Comparison of ENCODE assay signal across 9 mouse cellular contexts in genomic region chr6:88189312-88190042, GRCm38 (mm10). TPM values are rescaled to one million over a fixed set of nuclear protein-coding genes. Genes with fewer than 3 reads are reported as not detected.
DNase-seq lines count a peak whose midpoint lies in the region; ATAC-seq lines count a peak whose summit lies in the region.
"Had no signal": no experiment of that assay in that cellular context is flagged by ENCODE, and none has a peak within 500 bp of the region (broad histone marks: within the 10 kb centered on the region; RNA-seq: fewer than 3 reads in every experiment).

No protein-coding gene starts in this region.

- peak overlapping the region; percentile 47 for H3K4me3 ChIP-seq in hindbrain, embryonic 13.5 days
- H3K4me3 ChIP-seq in lung, embryonic 16.5 days (ENCODE audit: low read length) = peak overlapping the region; percentile 64

- H3K9me3 ChIP-seq in hindbrain, embryonic 13.5 days = no peaks in the 10 kb centered on the region
- H3K9me3 ChIP-seq in lung, embryonic 16.5 days (ENCODE audit: control insufficient read depth, low read length) = no peaks in the 10 kb centered on the region

- peak overlapping the region; percentile 77 for H3K4me2 ChIP-seq in hindbrain, embryonic 13.5 days
- peak overlapping the region; percentile 83 for H3K4me2 ChIP-seq in lung, embryonic 16.5 days (ENCODE audit: low read depth, low read length)

- 1% methylated on average over 56 of the region's 56 CpGs for WGBS in hindbrain, embryonic 13.5 days
- whole genome bisulfite sequencing in lung, embryonic 16.5 days = 1% methylated on average over 56 of the region's 56 CpGs

- peak overlapping the region; percentile 76 for H3K27ac ChIP-seq in hindbrain, embryonic 13.5 days
- H3K27ac ChIP-seq in lung, embryonic 16.5 days (ENCODE audit: low read length) = no peak overlapping the region

- no peaks in the 10 kb centered on the region for H3K36me3 ChIP-seq in hindbrain, embryonic 13.5 days
- H3K36me3 ChIP-seq in lung, embryonic 16.5 days (ENCODE audit: control insufficient read depth, insufficient read depth, low read length) = no peaks in the 10 kb centered on the region

- peak overlapping the region; percentile 62 for H3K9ac ChIP-seq in hindbrain, embryonic 13.5 days
- peak overlapping the region; percentile 45; the same call in 1 of the 2 replicates for H3K9ac ChIP-seq in lung, embryonic 16.5 days (ENCODE audit: low read length)

- H3K27me3 ChIP-seq in hindbrain, embryonic 13.5 days = peaks cover 90% of the 10 kb centered on the region
- peaks cover 64% of the 10 kb centered on the region for H3K27me3 ChIP-seq in lung, embryonic 16.5 days (ENCODE audit: control insufficient read depth, insufficient read depth, low read depth, low read length)

- ATAC-seq in frontal cortex, adult (ENCODE audit: low TSS enrichment) = peak; percentile 56
- peak; percentile 71 for ATAC-seq in hindbrain, embryonic 13.5 days (ENCODE audit: low FRiP score)
- ATAC-seq in lung, embryonic 16.5 days (ENCODE audit: low read depth) = peak; percentile 74

- peaks cover 33% of the 10 kb centered on the region for H3K4me1 ChIP-seq in hindbrain, embryonic 13.5 days (replicated peaks)
- H3K4me1 ChIP-seq in lung, embryonic 16.5 days (replicated peaks; ENCODE audit: control insufficient read depth, insufficient read depth, low read length) = peaks cover 16% of the 10 kb centered on the region

- peak; percentile 75 for DNase-seq in Muller cell, postnatal 12 days (ENCODE audit: inconsistent ontology term)
- DNase-seq in cerebellum, adult 9-11 months = peak; percentile 73
- DNase-seq in layer of hippocampus, postnatal 14 days (ENCODE audit: low spot score in 2 of 2) = peak; percentile 63 to 82
- DNase-seq in ovary, postnatal 14 days (ENCODE audit: low spot score) = peak; percentile 77
- DNase-seq in thymus, postnatal 25 days = peak; percentile 83

RNA-seq across cellular contexts. Expression of gene Gata2, which starts 4.2 kb away (rescaled TPM):
- polyA plus RNA-seq in hindbrain, embryonic 13.5 days (2015; fragmentation: Nextera tagmentation; extraction: Ambion mirVana) = 20.6 and 27.0 TPM in 2 replicates
- 1 to 10 TPM; 7.0 to 7.6 TPM for total RNA-seq in layer of hippocampus, postnatal 14 days (2021)
- polyA plus RNA-seq in lung, embryonic 16.5 days (2015; fragmentation: Nextera tagmentation; extraction: Ambion mirVana) = 23.6 and 23.9 TPM in 2 replicates

RNA-seq across cellular contexts. Expression of gene Dnajb8, which starts 32.6 kb away (rescaled TPM):
- not detected in 2 replicates for polyA plus RNA-seq in hindbrain, embryonic 13.5 days (2015; fragmentation: Nextera tagmentation; extraction: Ambion mirVana)
- total RNA-seq in layer of hippocampus, postnatal 14 days (2021) = not detected
- polyA plus RNA-seq in lung, embryonic 16.5 days (2015; fragmentation: Nextera tagmentation; extraction: Ambion mirVana) = not detected in 2 replicates
- polyA plus RNA-seq: large intestine, adult 2 months had no signal
